Mouse (Mus musculus) heart, embryonic 11.5 days (tissue): ENCODE results near the gene Prss42. TPM values are rescaled to one million over a fixed set of nuclear protein-coding genes. Genes with fewer than 3 reads are reported as not detected.

Source experiments
- polyA plus RNA-seq: library from polyadenylated mRNA; unstranded; fragments of >200 nt; fragmentation: Nextera tagmentation; extraction: Ambion mirVana; gene quantifications from 2 replicates; pipeline ENCODE4 v1.2.1, GENCODE M21; 2014

The Prss42 gene
- polyA plus RNA-seq, 1 experiment from 2014 or later = not detected

Other genes with a start within 250 kb of the Prss42 start
- 12.6 and 19.1 TPM in 2 replicates for gene Nradd, start 173.7 kb upstream of the Prss42 start, polyA plus RNA-seq
- 1.4 and 1.6 TPM in 2 replicates for gene Nbeal2, start 144.0 kb upstream of the Prss42 start, polyA plus RNA-seq
- 135 and 149 TPM in 2 replicates for gene Ccdc12, start 141.7 kb upstream of the Prss42 start, polyA plus RNA-seq
- 3,236 and 3,494 TPM in 2 replicates for gene Myl3, start 56.3 kb upstream of the Prss42 start, polyA plus RNA-seq
- 24.3 and 27.8 TPM in 2 replicates for gene Pth1r, start 51.0 kb upstream of the Prss42 start, polyA plus RNA-seq
- gene Prss44, start 15.8 kb downstream of the Prss42 start, polyA plus RNA-seq = not detected in 2 replicates
- gene Prss43, start 28.5 kb downstream of the Prss42 start, polyA plus RNA-seq = not detected in 2 replicates
- gene Prss45, start 36.4 kb downstream of the Prss42 start, polyA plus RNA-seq = not detected in 2 replicates
- gene Prss46, start 46.3 kb downstream of the Prss42 start, polyA plus RNA-seq = not detected in 2 replicates
- 0.23 and 1.6 TPM in 2 replicates for gene Prss50, start 59.8 kb downstream of the Prss42 start, polyA plus RNA-seq
- gene Als2cl, start 81.7 kb downstream of the Prss42 start, polyA plus RNA-seq = 0.64 and 1.7 TPM in 2 replicates
- gene Tmie, start 81.9 kb downstream of the Prss42 start, polyA plus RNA-seq = 0.07 TPM in 1 of 2 replicates, not detected in the other
- gene Fam240a, start 118.7 kb downstream of the Prss42 start, polyA plus RNA-seq = not detected in 2 replicates
- not detected in 2 replicates for gene Tdgf1, start 148.0 kb downstream of the Prss42 start, polyA plus RNA-seq
- 2.0 and 2.1 TPM in 2 replicates for gene Lrrc2, start 153.4 kb downstream of the Prss42 start, polyA plus RNA-seq
- gene Rtp3, start 192.4 kb downstream of the Prss42 start, polyA plus RNA-seq = 0.14 and 0.29 TPM in 2 replicates
- gene Ltf, start 221.1 kb downstream of the Prss42 start, polyA plus RNA-seq = 0.68 and 0.72 TPM in 2 replicates